Mouse (Mus musculus) thymus, adult 2 months (tissue): Measurements from ENCODE around the gene Rspry1. TPM values are rescaled to one million over a fixed set of nuclear protein-coding genes. Genes with fewer than 3 reads are reported as not detected.

Source experiments
- DNase-seq: peaks from one replicate; pipeline ENCODE4 v3.0.0; 2021
- H3K27ac ChIP-seq: fragments of 200-500 bp; 2 replicates; pipeline ENCODE4 v1.5.1; 2012; ENCODE audit warnings: low read length, control low read depth; ENCODE audit not compliant: control insufficient read depth, insufficient read depth
- H3K27me3 ChIP-seq: fragments of 200-500 bp; 2 replicates; pipeline ENCODE4 v1.6.1; 2012; ENCODE audit warnings: mild to moderate bottlenecking, low read length, moderate library complexity, mixed read lengths; ENCODE audit not compliant: control insufficient read depth, insufficient read depth
- H3K36me3 ChIP-seq: fragments of 200-500 bp; 2 replicates; pipeline ENCODE4 v1.6.1; 2012; ENCODE audit warnings: mild to moderate bottlenecking, low read length, moderate library complexity; ENCODE audit not compliant: control insufficient read depth, insufficient read depth
- H3K4me1 ChIP-seq: fragments of 200-500 bp; replicated peaks from 2 replicates; pipeline ENCODE4 v1.6.1; 2012; ENCODE audit warnings: low read length; ENCODE audit not compliant: control insufficient read depth, insufficient read depth
- H3K4me3 ChIP-seq: fragments of 200-500 bp; 2 replicates; pipeline ENCODE4 v1.5.1; 2012; ENCODE audit warnings: mild to moderate bottlenecking, low read length, control low read depth, moderate library complexity; ENCODE audit not compliant: control insufficient read depth, insufficient read depth
- CTCF ChIP-seq: fragments of 200-500 bp; IDR thresholded peaks from 2 replicates; pipeline ENCODE4 v1.5.1; 2012; ENCODE audit warnings: mild to moderate bottlenecking, control low read depth, low read length, moderate library complexity, borderline replicate concordance; ENCODE audit not compliant: control insufficient read depth, poor library complexity, insufficient read depth; ENCODE audit errors: extremely low read depth
- POLR2A ChIP-seq: fragments of 200-500 bp; IDR thresholded peaks from 2 replicates; pipeline ENCODE4 v1.6.1; 2012; ENCODE audit warnings: mild to moderate bottlenecking, low read length, control low read depth, moderate library complexity; ENCODE audit not compliant: control insufficient read depth, poor library complexity, insufficient read depth; ENCODE audit errors: extremely low read depth
- WGBS: fragments of 180-500 bp; shearing (Covaris S2); methylation state at CpG from one replicate; pipeline ENCODE4 v1.1.7; 2018; 5-methylcytosine and 5-hydroxymethylcytosine counted together
- polyA plus RNA-seq: library from polyadenylated mRNA; depleted of rRNA; stranded (reverse); fragments of >200 nt; gene quantifications from 2 replicates; pipeline ENCODE4 v1.2.3, GENCODE M21; 2012

Gene Rspry1
- polyA plus RNA-seq, 1 experiment: 14.9 TPM

GRCm38 (mm10) chr8:94660418-94660817, 58.7 kb downstream of the Rspry1 start:
- no peak for DNase-seq
- H3K4me3 ChIP-seq: no peak overlapping the region
- no peaks in the 10 kb centered on the region for H3K27me3 ChIP-seq
- 97% methylated on average over 4 of the region's 4 CpGs for WGBS
- H3K4me1 ChIP-seq: no peaks in the 10 kb centered on the region
- no peak overlapping the region for H3K27ac ChIP-seq
- peaks cover 15% of the 10 kb centered on the region for H3K36me3 ChIP-seq
- TF ChIP-seq POLR2A (no peak), CTCF (no peak)

DNA sequence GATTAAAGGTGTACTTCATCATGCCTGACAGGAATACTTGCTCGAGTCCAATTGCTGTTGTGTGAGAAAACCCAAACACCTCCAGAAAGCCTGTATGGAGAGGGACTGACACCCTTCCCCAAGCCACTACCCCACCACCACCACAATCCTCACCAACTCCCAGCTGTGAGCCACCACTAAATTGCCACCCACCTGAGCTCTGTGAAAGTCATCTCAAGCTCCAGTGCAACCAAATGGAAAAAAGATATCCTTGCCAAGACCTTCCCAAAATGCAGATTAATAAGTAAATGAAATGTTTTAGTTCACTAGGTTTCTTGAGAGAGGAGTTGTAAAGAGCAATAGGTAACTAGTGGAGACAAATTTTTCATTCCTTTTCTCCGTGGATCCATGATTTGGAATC, 63.0 kb downstream of the Rspry1 start:
- no peak for DNase-seq
- Histone ChIP-seq H3K27ac (no peak overlapping the region), H3K4me1 (no peaks in the 10 kb centered on the region), H3K4me3 (no peak overlapping the region), H3K36me3 (no peaks in the 10 kb centered on the region), H3K27me3 (no peaks in the 10 kb centered on the region)
- 89% methylated on average over 2 of the region's 2 CpGs for WGBS
- TF ChIP-seq POLR2A: no peak
- TF ChIP-seq CTCF: no peak

GRCm38 (mm10) chr8:94666456-94667308, 64.9 kb downstream of the Rspry1 start, which contains the start of gene Arl2bp:
Gene Arl2bp (plus strand): TSS chr8:94666600.
- H3K4me1 ChIP-seq: no peaks in the 10 kb centered on the region
- H3K27me3 ChIP-seq: no peaks in the 10 kb centered on the region
- WGBS: 1% methylated on average over 74 of the region's 74 CpGs
- TF ChIP-seq CTCF (no peak), POLR2A (peak; percentile 76; the same call in 1 of the 2 replicates)
- peak; percentile 94 for DNase-seq
- peak within 1 kb of the TSS; percentile 92 for H3K4me3 ChIP-seq
- peaks cover 11% of the 10 kb centered on the region for H3K36me3 ChIP-seq
- H3K27ac ChIP-seq: no peak within 1 kb of the TSS

DNA sequence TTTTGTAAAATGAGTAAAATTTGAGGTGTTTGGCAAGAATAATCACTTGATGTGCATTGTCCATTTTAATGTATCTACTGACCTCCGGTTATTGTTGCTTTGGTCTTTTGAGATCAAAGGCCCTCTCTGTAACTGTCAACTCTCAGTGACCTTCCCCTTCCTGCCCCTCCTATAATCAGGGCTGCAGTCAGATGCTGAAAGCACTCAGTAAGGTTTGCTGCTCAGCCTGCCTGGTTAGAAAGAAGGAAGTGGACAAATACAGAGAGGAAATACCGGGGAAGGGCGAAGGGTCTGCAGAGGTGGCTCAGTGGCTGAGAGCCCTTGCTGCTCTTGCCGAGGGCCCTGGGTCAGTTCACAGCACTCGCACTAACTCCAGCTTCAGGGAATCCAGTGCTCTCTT, 72.6 kb downstream of the Rspry1 start:
- 59% methylated on average over 5 of the region's 5 CpGs for WGBS
- H3K27ac ChIP-seq: no peak overlapping the region

DNA sequence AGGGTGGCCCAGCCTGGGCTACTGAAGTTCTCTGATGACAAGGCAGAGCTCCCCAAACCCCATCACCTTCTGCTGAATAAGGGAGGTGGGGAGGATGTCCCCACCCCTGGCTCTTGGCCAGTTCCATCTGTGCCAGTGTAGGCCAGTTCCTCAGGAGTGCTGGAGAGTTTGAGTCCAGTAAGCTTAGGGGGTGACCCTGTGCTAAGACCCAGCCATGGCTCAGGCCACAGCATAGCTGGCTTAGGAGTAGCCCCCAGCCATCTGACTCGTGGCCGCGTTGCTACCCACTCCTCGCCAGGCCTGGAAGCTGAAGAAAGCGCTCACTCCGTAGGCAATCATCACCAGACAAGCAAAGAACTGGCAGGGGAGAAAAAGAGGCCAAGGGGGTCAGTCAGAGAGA, 74.2 kb downstream of the Rspry1 start:
- TF ChIP-seq CTCF: no peak
- TF ChIP-seq POLR2A: no peak
- WGBS: 97% methylated on average over 6 of the region's 6 CpGs
- DNase-seq: no peak
- Histone ChIP-seq H3K27me3 (no peaks in the 10 kb centered on the region), H3K4me1 (no peaks in the 10 kb centered on the region), H3K36me3 (peaks cover 36% of the 10 kb centered on the region), H3K4me3 (no peak overlapping the region), H3K27ac (no peak overlapping the region)

More for the DNA sequence above, 72.6 kb downstream of the Rspry1 start:
- TF ChIP-seq CTCF (no peak), POLR2A (no peak)
- H3K36me3 ChIP-seq: peaks cover 41% of the 10 kb centered on the region
- H3K27me3 ChIP-seq: no peaks in the 10 kb centered on the region
- H3K4me3 ChIP-seq: no peak overlapping the region
- H3K4me1 ChIP-seq: no peaks in the 10 kb centered on the region
- DNase-seq: no peak

GRCm38 (mm10) chr8:94678582-94678981, 76.8 kb downstream of the Rspry1 start:
- H3K4me3 ChIP-seq: no peak overlapping the region
- no peak overlapping the region for H3K27ac ChIP-seq
- WGBS: 87% methylated on average over 9 of the region's 9 CpGs
- TF ChIP-seq CTCF: no peak
- no peak for TF ChIP-seq POLR2A
- peaks cover 11% of the 10 kb centered on the region for H3K36me3 ChIP-seq
- H3K27me3 ChIP-seq: no peaks in the 10 kb centered on the region
- H3K4me1 ChIP-seq: no peaks in the 10 kb centered on the region
- no peak for DNase-seq
